Mouse (Mus musculus): Measurements from ENCODE around the gene Tnip3. TPM values are rescaled to one million over a fixed set of nuclear protein-coding genes. Genes with fewer than 3 reads are reported as not detected.

Gene Tnip3
- polyA plus RNA-seq, 1 experiment from 2014 or later = not detected

DNA sequence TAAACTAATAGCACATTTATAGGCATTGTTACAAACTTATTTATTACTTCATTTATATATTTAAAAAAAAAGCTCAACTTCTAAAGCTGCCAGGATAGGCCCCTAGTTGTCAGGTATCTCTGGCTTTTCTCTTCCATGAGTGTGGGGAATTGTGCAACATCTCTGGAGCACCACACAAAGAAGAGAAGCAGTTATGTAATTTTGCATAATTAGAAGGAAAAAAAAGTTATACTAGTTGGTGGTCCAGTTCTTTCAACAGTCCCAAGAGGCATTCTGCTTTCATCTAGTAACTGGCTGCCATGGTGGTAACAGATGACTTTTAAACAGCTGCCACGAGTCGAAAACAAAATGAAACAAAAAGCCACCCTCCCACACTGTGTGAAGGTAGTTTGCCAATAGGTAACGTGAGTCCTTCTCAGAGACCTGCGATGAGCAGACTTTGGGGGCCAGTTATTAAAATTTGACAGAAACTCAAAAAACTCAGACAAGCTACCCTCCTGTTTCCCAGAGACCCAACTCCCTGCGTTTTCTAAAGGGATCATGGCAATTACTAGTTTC is 12.3 kb downstream of the Tnip3 start:
- no peak for ATAC-seq (ENCODE audit: low FRiP score, low TSS enrichment)
- H3K4me2 ChIP-seq (ENCODE audit: low read length) = no peak overlapping the region
- no peak overlapping the region for H3K9ac ChIP-seq (replicated peaks; ENCODE audit: low read length)
- DNase-seq = no peak
- no peaks in the 10 kb centered on the region for H3K27me3 ChIP-seq (ENCODE audit: control insufficient read depth, insufficient read depth, low read length)
- H3K4me1 ChIP-seq (ENCODE audit: control insufficient read depth, insufficient read depth, low read length) = no peaks in the 10 kb centered on the region
- no peak overlapping the region for H3K27ac ChIP-seq (replicated peaks; ENCODE audit: low read depth, low read length)
- no peaks in the 10 kb centered on the region for H3K36me3 ChIP-seq (ENCODE audit: control insufficient read depth, insufficient read depth, low read length)
- WGBS = 66% methylated on average over 5 of the region's 5 CpGs
- H3K4me3 ChIP-seq (replicated peaks; ENCODE audit: low read depth, low read length) = no peak overlapping the region
- H3K9me3 ChIP-seq (ENCODE audit: control insufficient read depth, low read length) = no peaks in the 10 kb centered on the region

DNA sequence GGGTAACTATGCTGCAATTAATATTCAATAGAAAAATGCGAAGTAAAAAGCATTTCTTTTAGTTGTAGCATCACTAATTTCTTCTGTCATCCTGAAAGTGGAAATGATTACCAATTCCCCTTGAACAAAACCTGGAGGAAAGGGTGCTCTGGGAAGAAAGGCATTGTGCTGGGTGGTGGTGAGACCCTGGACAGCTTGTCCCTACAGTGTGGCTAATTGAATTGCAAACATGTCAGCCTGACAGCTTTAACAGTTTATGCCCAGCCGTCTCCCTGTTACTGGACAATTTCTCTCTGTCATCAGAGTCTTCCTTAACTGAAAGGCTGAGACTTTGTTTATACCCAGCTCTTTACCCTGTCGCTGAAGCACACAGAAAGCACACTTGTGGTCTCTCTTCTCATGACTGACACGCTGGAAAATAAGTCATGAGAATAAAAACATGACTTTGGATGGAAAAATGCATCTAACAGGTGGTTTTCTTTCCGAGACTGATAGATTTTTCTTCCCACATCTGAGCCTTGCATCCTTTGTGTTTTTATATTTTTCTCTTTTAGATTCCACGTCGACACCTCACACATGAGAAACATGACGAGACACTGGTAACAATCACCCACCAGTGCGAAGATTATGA is 13.0 kb downstream of the Tnip3 start:
- Histone ChIP-seq H3K4me2 (ENCODE audit: low read length) (no peak overlapping the region), H3K9me3 (ENCODE audit: control insufficient read depth, low read length) (no peaks in the 10 kb centered on the region), H3K9ac (replicated peaks; ENCODE audit: low read length) (no peak overlapping the region), H3K4me3 (replicated peaks; ENCODE audit: low read depth, low read length) (no peak overlapping the region), H3K27ac (replicated peaks; ENCODE audit: low read depth, low read length) (no peak overlapping the region), H3K4me1 (ENCODE audit: control insufficient read depth, insufficient read depth, low read length) (no peaks in the 10 kb centered on the region), H3K36me3 (ENCODE audit: control insufficient read depth, insufficient read depth, low read length) (no peaks in the 10 kb centered on the region), H3K27me3 (ENCODE audit: control insufficient read depth, insufficient read depth, low read length) (no peaks in the 10 kb centered on the region)
- 51% methylated on average over 9 of the region's 9 CpGs for WGBS
- DNase-seq = peak; percentile 18
- no peak for ATAC-seq (ENCODE audit: low FRiP score, low TSS enrichment)

DNA sequence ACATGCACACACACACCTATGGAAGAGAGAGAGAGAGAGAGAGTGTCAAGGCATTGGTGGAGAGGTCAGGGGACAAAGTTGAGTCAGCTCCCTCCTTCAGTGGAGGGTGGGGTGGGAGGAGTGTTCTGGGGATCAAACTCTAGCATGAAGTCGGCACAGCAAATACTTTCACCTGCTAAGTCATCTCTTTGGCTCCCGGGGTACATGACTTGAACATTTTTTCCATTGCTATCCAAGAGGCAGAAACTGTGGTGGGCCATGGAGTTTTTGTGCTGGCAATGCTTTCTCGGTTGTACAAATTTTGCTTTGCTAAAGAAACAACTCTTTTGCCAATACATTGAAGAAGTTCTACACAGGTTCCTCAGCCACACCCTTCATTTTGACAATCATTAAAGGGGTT is 13.8 kb downstream of the Tnip3 start:
- Histone ChIP-seq H3K9me3 (ENCODE audit: control insufficient read depth, low read length) (no peaks in the 10 kb centered on the region), H3K27ac (replicated peaks; ENCODE audit: low read depth, low read length) (no peak overlapping the region), H3K4me2 (ENCODE audit: low read length) (no peak overlapping the region), H3K4me3 (replicated peaks; ENCODE audit: low read depth, low read length) (no peak overlapping the region), H3K36me3 (ENCODE audit: control insufficient read depth, insufficient read depth, low read length) (no peaks in the 10 kb centered on the region), H3K9ac (replicated peaks; ENCODE audit: low read length) (no peak overlapping the region), H3K27me3 (ENCODE audit: control insufficient read depth, insufficient read depth, low read length) (no peaks in the 10 kb centered on the region), H3K4me1 (ENCODE audit: control insufficient read depth, insufficient read depth, low read length) (no peaks in the 10 kb centered on the region)
- ATAC-seq (ENCODE audit: low FRiP score, low TSS enrichment) = no peak
- 83% methylated on average over 3 of the region's 3 CpGs for WGBS
- DNase-seq = no peak

- H3K4me2 ChIP-seq (ENCODE audit: low read length) = no peak overlapping the region
- H3K27ac ChIP-seq (replicated peaks; ENCODE audit: low read depth, low read length) = no peak overlapping the region
- no peak for DNase-seq
- no peak overlapping the region for H3K9ac ChIP-seq (replicated peaks; ENCODE audit: low read length)
- WGBS = 76% methylated on average over 2 of the region's 2 CpGs
- H3K4me3 ChIP-seq (replicated peaks; ENCODE audit: low read depth, low read length) = no peak overlapping the region
- no peak for ATAC-seq (ENCODE audit: low FRiP score, low TSS enrichment)
- no peaks in the 10 kb centered on the region for H3K4me1 ChIP-seq (ENCODE audit: control insufficient read depth, insufficient read depth, low read length)
- H3K9me3 ChIP-seq (ENCODE audit: control insufficient read depth, low read length) = no peaks in the 10 kb centered on the region
- H3K27me3 ChIP-seq (ENCODE audit: control insufficient read depth, insufficient read depth, low read length) = no peaks in the 10 kb centered on the region
- H3K36me3 ChIP-seq (ENCODE audit: control insufficient read depth, insufficient read depth, low read length) = no peaks in the 10 kb centered on the region
Measured at GRCm38 (mm10) chr6:65540138-65540537, 15.0 kb downstream of the Tnip3 start.

GRCm38 (mm10) chr6:65541094-65541493 is 16.0 kb downstream of the Tnip3 start:
- Histone ChIP-seq H3K27ac (replicated peaks; ENCODE audit: low read depth, low read length) (no peak overlapping the region), H3K4me3 (replicated peaks; ENCODE audit: low read depth, low read length) (no peak overlapping the region), H3K9me3 (ENCODE audit: control insufficient read depth, low read length) (no peaks in the 10 kb centered on the region), H3K4me1 (ENCODE audit: control insufficient read depth, insufficient read depth, low read length) (no peaks in the 10 kb centered on the region), H3K9ac (replicated peaks; ENCODE audit: low read length) (no peak overlapping the region), H3K36me3 (ENCODE audit: control insufficient read depth, insufficient read depth, low read length) (no peaks in the 10 kb centered on the region), H3K4me2 (ENCODE audit: low read length) (no peak overlapping the region), H3K27me3 (ENCODE audit: control insufficient read depth, insufficient read depth, low read length) (no peaks in the 10 kb centered on the region)
- WGBS = 92% methylated on average over 3 of the region's 3 CpGs
- ATAC-seq (ENCODE audit: low FRiP score, low TSS enrichment) (no peak), DNase-seq (no peak)

GRCm38 (mm10) chr6:65542391-65542790 is 17.3 kb downstream of the Tnip3 start:
- Histone ChIP-seq H3K4me2 (ENCODE audit: low read length) (no peak overlapping the region), H3K27me3 (ENCODE audit: control insufficient read depth, insufficient read depth, low read length) (no peaks in the 10 kb centered on the region), H3K36me3 (ENCODE audit: control insufficient read depth, insufficient read depth, low read length) (no peaks in the 10 kb centered on the region), H3K4me3 (replicated peaks; ENCODE audit: low read depth, low read length) (no peak overlapping the region), H3K4me1 (ENCODE audit: control insufficient read depth, insufficient read depth, low read length) (no peaks in the 10 kb centered on the region), H3K9ac (replicated peaks; ENCODE audit: low read length) (no peak overlapping the region), H3K9me3 (ENCODE audit: control insufficient read depth, low read length) (no peaks in the 10 kb centered on the region), H3K27ac (replicated peaks; ENCODE audit: low read depth, low read length) (no peak overlapping the region)
- ATAC-seq (ENCODE audit: low FRiP score, low TSS enrichment) (no peak), DNase-seq (no peak)
- 55% methylated on average over 3 of the region's 3 CpGs for WGBS

- Histone ChIP-seq H3K36me3 (ENCODE audit: control insufficient read depth, insufficient read depth, low read length) (no peaks in the 10 kb centered on the region), H3K4me2 (ENCODE audit: low read length) (no peak overlapping the region), H3K27me3 (ENCODE audit: control insufficient read depth, insufficient read depth, low read length) (no peaks in the 10 kb centered on the region), H3K4me1 (ENCODE audit: control insufficient read depth, insufficient read depth, low read length) (no peaks in the 10 kb centered on the region), H3K4me3 (replicated peaks; ENCODE audit: low read depth, low read length) (no peak overlapping the region), H3K9me3 (ENCODE audit: control insufficient read depth, low read length) (no peaks in the 10 kb centered on the region), H3K27ac (replicated peaks; ENCODE audit: low read depth, low read length) (no peak overlapping the region), H3K9ac (replicated peaks; ENCODE audit: low read length) (no peak overlapping the region)
- ATAC-seq (ENCODE audit: low FRiP score, low TSS enrichment) = no peak
- 46% methylated on average over 1 of the region's 1 CpGs for WGBS
- no peak for DNase-seq
Measured at GRCm38 (mm10) chr6:65542913-65543312, 17.8 kb downstream of the Tnip3 start.

DNA sequence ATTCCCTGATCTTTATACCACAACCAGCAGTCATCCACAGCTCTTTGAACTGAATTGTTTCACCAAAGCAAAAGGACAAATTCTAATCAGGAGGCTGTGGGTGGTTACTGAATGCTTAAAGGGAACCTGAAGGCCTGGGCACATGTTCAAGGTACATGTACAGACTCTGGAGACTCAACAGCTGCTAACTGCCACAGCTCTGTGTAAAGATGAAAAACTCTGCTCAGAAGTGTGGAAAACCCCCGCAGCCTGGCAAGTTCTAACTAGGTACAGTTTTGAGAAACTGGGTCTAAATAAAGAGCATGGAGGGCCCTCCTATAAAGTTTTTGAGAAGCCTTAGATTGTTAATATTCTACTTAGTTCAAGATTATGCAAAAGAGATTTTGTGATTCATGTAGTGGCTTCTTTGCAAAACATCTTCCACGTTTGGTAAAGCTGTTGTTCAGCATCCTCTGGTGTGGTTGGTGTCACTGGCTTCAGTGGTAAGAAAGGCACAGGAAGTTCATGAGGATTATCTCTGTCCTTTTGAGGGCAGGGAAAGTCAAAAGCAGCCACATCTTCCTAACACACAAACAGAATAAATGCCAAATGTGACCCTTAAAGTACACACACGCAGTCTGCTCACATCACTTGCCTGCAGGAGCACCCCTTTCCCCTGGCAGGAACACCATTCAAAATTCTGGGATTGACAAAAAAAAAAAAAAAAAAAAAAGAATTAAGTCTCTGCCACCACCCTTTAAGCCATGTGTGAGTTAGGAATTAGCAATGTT is 39.0 kb downstream of the Tnip3 start:
- no peaks in the 10 kb centered on the region for H3K4me1 ChIP-seq (ENCODE audit: control insufficient read depth, insufficient read depth, low read length)
- H3K4me2 ChIP-seq (ENCODE audit: low read length) = no peak overlapping the region
- no peaks in the 10 kb centered on the region for H3K36me3 ChIP-seq (ENCODE audit: control insufficient read depth, insufficient read depth, low read length)
- 73% methylated on average over 3 of the region's 3 CpGs for WGBS
- no peak overlapping the region for H3K4me3 ChIP-seq (replicated peaks; ENCODE audit: low read depth, low read length)
- no peak overlapping the region for H3K27ac ChIP-seq (replicated peaks; ENCODE audit: low read depth, low read length)
- no peaks in the 10 kb centered on the region for H3K27me3 ChIP-seq (ENCODE audit: control insufficient read depth, insufficient read depth, low read length)
- no peak overlapping the region for H3K9ac ChIP-seq (replicated peaks; ENCODE audit: low read length)
- no peak for DNase-seq
- ATAC-seq (ENCODE audit: low FRiP score, low TSS enrichment) = no peak
- H3K9me3 ChIP-seq (ENCODE audit: control insufficient read depth, low read length) = no peaks in the 10 kb centered on the region

- Histone ChIP-seq H3K36me3 (ENCODE audit: control insufficient read depth, insufficient read depth, low read length) (no peaks in the 10 kb centered on the region), H3K4me3 (replicated peaks; ENCODE audit: low read depth, low read length) (no peak overlapping the region), H3K27ac (replicated peaks; ENCODE audit: low read depth, low read length) (no peak overlapping the region), H3K9ac (replicated peaks; ENCODE audit: low read length) (no peak overlapping the region), H3K4me1 (ENCODE audit: control insufficient read depth, insufficient read depth, low read length) (no peaks in the 10 kb centered on the region), H3K4me2 (ENCODE audit: low read length) (no peak overlapping the region), H3K27me3 (ENCODE audit: control insufficient read depth, insufficient read depth, low read length) (no peaks in the 10 kb centered on the region), H3K9me3 (ENCODE audit: control insufficient read depth, low read length) (no peaks in the 10 kb centered on the region)
- 88% methylated on average over 2 of the region's 2 CpGs for WGBS
- no peak for DNase-seq
- ATAC-seq (ENCODE audit: low FRiP score, low TSS enrichment) = no peak
Measured at GRCm38 (mm10) chr6:65564657-65565039, 39.5 kb downstream of the Tnip3 start.
